Mouse (Mus musculus) kidney, postnatal 10 days (tissue): ENCODE results near the gene Sept5.

Experiments used
- DNase-seq: peaks from one replicate; pipeline ENCODE4 v3.0.0; 2021; ENCODE audit warnings: mixed read lengths

The Sept5 gene

DNA sequence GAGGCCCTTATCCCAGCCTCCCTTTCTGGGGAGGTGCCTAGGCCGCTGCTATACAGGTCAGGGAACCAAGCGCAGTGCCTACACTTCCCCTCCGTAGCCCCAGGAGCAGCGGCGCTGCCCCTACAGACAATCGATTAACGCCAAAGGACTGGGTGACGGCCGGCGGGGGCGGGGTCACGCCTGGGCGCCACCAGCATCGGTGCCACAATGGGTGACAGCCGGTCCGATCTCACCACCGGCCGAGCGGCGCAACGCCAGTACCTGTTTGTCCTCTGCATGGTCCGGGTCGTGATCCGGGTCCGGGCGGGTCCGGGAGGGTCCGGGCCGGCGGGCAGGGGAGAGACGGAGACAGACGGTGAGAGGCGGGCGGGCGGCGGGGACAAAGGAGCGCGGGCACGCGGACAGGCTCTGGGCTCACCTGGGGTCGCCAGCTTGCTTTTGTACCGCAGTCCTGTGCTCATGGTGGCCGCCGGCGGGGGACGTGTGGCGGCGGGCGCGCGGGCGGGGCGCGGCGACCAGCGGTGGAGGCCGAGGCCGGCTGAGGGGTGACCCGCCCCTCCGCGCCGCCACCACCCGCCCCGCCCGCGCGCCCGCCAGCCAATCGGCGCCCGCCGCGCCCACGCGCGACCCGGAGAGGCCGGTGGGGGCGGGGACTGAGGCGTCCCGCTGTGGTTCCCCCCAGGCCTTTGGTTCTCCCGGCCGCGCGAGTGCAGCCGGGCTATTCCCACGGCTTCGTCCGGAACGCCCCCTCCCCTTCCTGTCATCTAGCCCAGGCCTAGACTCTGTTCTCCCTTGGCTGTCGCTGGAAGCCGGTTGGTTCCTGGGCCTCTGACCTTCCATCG is at the start of gene Sept5:
Gene Sept5, minus strand, starts transcription at position 565 of the 842 bp plus-strand sequence.
- peak; percentile 83 for DNase-seq

DNA sequence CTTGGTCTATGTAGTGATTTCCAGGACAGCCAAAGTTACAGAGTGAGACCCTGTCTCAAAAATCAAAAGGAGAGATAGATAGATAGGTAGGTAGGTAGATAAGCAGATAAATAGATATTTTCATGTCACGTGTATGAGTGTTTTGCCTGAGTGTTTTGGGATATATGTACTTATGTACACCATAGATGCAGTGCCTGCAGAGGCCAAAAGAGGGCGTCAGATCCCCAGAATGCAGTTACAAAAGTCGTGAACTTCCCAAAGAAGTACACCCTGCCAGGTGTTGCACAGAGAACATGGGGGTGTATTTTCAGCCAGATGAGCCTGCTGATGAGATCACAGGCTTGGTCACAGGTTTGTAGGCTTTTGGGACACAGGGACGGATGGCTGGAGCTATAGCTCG is 49.4 kb upstream of the Sept5 start:
- DNase-seq: no peak

DNA sequence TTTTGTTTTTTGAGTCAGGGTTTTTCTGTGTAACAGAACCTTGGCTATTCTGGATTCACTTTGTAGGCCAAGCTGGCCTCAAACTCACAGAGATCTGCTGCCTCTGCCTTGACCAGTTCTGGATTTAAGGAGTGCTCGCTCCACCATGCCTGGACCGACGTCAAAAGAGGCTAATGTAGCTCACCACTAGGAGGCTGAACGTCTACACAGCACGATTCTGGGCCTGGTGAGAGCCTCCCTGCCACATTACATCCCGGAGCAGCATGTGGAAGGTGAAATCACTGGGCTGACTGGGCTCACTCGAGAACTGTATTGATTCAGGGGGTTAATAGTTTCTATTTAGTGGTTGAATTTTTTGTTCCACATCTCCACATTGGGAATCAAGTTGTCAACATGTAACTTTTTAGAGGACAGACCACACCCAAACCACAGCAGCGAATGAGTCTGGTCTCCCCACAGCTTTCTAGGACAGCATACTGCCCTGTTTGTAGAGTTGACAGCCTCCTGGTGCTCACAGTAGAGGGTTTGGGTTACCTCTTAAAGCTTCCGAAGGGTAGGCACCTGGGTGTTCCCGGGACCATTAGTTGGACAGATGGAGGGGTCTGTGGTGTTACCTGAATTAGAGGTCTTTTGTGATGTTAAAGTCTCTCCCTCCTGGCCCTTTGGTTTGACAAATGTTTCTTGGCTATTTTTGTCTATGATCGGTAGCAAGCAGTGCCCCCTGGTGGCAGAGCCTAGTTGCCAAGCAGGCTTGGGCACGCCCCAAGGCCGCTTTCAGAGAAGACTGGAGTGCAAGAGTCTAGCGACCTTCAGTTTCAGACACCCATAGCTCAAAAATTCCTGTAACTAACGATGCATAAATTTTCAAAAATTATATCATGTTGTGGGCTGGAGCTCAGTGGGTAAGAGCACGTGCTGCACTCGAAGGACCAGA is 48.3 kb upstream of the Sept5 start:
- peak; percentile 86 for DNase-seq

DNA sequence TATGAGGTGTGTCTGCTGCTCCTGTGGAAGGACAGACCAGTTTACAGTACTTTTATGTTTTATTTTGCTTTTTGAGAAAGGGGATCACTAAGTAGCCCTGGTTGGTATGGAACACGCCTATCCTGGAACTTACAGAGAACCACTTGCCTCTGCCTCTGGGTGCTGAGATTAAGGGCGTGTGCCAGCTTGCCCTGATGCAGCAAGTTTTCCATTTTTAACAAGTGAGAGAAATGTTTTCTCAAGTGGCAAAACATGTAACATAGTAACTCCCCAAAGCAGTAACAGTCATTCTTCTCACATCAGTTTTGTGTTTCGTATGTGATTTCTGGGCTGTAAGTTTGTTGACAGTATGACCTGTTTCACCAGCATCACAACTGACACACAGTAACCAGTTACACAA is 43.3 kb upstream of the Sept5 start:
- DNase-seq: no peak

DNA sequence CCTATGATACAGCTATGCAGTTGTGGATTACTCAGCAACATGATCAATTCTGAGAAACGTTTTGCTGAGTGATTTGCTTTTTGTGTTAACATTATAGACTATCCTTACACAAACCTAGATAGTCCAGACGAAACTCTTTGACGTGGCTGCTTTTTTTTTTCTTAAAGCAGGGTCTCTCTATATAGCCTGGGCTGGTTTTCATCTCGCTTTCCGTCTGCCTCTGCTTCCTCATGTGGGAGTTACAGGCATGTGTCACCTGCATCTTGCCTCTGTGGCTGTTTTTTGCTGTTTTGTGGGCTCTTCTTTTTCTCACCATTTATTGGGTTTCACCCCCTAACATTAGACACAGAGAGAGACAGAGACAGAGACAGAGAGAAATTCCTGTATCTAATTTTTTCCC is 42.3 kb upstream of the Sept5 start:
- no peak for DNase-seq

DNA sequence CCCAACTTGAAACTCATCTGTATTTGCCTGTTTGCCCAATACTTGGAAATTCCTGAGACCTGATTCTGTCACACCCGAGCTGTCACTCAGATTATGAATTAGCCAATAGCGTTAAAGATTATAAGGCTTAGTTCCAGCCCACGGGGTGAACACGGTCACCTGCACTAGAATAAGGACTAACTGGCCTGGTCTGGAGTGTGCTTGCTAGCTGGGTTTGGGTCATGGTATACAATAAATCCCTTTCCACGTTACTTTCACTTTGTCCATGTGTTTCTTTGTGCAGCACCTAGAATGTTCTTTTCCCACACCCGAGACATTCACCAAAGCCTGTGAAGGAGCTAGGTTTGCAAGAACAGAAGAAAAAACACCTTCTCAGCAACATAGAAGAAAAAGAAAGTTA is 40.2 kb upstream of the Sept5 start:
- DNase-seq: no peak

DNA sequence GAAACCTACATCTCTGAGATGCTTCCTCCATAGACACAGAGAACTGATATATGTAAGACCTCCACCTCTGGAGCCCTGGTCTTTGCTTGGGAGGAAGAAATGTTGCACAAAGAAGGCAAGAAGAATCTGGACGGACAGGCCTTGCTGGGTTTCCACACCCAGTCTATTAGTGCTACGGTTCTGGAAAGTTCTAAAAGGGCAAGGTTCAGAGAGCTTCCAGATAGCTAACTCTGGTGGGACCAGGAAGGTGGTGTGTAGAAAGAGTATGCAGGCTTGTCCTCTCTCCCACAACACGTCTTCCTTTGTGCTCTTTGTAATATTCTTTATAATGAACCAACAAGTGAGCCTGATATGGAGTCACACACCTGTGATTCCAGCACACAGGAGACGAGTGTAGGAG is 28.8 kb upstream of the Sept5 start:
- no peak for DNase-seq

DNA sequence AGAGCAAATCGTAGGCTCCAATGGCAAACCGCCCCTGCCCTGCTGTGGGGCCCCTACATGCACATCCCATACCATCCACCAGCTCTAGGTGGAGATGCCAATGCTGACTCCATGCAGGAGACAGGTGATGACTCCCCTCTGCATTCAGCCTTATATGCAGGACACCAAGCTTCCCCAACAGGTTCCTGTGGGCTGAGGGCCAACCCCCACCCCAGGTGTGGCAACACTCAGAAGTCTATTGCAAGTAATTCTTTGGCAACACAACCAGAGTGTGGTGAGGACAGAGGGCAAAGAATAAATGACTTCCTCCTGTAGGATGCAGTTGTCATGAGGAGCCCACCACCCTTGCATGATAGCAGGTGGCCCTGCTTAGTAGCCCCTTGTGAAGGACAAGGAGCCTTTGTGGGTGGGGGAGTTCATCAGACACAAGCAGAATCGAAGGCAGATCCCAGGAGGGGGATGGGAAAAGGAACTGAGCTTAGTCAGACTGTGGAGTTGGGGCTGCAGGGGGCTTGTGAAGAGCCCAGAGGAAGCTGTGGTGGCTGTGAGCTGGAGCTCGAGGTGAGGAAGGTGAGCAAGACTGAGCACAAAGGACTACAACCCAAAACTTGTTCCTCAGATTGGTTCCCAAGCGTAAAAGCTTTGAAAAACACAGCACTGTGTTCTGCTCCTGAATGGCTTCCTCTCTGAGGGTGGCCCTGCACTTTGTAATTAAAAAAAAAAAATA is 25.8 kb upstream of the Sept5 start:
- no peak for DNase-seq

DNA sequence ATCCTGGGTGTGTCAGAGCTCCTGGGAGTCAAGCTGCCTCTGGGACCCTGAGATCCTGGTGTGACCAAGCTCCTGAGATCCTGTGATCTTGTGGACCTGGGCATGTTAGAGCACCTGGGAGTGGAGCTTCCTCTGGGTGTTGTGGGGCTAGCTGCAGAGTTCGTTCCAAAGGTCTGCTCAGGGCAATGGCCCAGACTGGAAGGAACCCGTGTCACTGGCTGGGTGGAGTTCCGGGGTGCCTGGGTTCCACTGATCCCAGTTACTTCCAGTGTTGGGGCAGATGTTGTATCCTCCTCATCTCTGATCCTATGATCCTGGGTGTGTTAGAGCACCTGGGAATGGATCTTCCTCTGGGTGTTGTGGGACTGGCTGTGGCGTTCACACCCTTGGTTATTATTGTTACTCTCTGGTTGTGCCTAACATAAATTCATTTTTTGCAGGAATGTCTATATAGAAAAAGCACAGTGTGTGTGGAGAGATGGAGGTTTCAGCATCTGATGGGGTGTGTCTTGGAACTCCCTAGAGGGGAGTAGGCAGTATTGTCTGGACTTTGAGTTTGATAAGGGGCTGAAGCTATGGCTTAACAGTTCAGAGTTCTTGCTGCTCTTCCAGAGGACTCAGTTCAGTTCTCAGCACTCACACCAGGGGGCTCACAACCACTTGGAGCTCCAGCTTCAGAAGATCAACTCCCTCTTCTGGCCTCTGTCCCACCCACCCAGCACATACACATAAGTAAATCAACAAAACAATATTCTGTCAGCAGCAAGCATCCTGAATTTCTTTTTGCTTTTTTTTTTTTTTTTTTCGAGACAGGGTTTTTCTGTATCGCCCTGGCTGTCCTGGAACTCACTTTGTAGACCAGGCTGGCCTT is 23.8 kb upstream of the Sept5 start:
- DNase-seq: no peak

DNA sequence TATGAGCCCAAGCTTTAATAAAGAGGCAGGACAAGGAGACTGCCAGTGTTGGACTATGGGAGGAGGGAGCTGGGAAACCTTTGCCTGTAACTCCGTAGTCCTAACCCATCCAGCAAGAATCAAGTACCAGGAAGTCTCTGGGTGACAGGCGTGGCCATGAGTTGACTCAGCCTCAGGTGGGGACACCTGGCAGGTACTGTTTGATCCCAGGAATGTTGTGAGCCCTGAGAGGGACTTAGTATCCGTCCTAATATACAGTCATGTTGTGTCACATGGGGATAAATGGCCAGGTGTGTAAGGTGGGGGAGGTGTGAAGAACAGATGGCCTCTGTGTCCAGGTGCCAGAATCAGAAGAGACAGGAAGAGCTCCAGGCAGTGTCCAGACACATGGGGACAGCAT is 19.4 kb upstream of the Sept5 start:
- no peak for DNase-seq

DNA sequence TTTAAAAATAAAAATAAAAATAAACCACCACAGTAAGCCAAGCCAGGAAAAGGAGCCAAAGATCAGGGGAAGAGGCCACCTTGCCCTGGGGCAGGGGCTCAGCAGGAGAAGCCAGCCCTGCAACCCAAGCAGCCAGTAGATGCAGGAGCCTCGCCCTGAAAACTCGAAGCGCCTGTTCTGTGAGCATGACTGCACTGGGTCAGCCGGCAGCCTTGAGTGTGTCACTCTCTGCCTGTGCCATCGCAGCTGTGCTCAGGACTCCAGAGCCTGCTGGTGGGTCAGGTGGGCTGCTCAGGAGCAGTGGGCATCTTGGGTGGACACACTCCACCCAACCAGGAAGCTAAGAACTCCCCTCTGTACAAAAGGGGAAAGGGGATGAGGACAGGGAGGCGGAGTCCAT is 15.6 kb upstream of the Sept5 start:
- DNase-seq: no peak

DNA sequence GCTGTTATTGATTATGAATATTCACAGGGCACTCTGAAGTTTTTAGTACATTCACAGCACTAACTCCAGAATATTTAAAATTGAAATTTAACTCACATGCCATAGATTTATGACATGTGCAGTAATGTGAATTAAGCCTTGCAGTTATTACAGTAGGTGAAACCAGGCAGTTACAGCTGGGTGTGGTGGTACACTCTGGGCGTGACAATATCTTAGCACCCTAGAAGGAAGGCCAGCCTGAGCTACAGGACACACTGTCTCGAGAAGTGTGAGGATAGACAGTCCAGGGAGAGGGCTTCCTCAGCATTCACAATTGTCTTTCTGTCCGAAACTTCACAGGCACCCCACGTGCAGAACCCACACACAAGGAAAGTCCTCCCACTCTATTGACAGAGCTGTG is 14.7 kb upstream of the Sept5 start:
- DNase-seq: no peak

DNA sequence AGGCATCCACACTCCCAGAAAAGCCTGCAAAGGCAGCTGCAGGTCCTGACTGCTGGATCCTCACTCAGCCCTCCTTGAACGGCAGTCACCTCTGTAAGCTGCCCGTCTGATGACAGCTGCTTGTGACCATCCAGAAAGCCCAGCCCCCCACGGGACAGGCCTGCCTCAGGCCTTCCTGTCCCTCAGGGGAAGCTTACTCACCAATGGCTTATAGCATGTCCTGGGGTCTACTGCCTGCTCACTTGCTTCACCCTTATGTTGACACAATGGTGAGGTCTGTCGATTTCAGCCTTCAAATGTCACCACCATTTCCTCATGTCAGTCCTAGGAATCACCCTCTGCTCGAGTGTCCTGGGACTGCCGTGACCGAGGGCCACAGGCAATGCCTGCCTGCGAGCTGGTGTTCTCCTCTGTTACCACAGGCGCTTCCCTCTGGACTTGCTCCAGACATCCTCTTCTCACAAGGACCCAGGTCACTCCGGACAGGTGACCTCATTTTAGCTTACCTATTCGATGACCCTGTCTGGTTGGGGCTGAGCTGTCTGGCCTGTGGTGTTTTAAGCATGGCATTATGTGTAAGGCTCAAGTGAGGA is 13.7 kb upstream of the Sept5 start:
- DNase-seq: no peak

DNA sequence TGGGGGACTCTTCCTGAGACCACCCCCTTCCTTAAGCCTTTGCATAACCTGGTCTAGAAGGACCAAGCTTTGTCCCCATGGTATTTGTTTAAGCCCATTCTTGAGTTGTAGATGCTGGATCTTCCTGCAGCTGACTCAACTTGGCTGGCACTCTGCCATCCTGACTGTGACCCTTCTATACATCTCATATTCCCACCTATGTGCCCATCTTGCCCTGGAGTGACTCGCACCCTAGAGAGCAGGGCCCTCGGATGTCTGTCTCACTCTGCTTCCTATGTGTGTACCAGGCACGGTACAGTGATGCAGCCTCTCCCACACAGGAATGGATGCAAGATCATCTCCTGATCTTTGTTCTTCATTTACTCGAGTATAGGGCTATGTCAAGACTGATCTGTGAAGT is 13.1 kb upstream of the Sept5 start:
- no peak for DNase-seq

DNA sequence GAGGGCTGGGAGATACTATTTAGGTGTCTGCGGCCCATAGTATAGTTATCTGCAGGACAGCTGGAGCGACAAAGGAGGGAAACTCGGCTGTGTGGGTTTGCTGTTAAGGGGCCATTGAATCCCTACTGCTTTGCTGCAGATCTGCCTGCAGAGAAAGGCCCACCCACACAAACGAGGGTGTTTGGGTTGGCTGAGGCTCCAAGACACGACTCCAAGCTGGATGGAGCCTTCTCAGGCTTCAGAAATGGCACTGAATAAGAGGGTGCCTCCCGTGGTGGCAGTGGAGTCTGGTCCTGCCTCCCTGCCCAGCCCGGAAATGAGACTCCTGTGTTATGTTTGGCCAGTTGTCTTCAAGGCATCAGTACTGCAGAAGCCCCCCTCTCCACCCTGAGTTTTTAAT is 12.5 kb upstream of the Sept5 start:
- DNase-seq: no peak

DNA sequence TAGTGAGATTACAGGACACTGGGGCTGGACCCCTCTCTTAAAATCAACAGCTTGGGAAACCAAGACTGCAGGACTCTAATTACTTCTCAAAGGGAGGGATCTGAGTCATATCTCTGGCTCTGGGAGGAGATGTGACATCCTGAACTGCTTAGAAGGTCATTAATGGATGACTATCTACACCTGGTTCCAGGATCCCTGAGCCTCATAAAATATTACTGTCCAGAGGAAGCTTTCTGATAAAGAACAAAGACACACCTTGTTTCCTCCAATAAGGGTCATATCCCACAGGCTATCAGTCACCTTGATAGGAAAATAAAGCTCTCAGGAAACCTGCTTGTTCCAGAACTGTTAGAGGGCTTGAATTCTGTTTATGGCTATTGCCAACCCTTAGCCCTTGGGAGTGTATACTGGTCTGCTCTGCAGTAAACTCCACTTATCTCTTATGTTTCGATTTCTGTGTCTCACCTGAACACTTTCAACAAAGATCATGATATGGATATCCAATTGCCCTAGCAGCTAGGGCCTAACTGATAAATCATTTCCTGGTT is 9.7 kb upstream of the Sept5 start:
- DNase-seq: no peak

DNA sequence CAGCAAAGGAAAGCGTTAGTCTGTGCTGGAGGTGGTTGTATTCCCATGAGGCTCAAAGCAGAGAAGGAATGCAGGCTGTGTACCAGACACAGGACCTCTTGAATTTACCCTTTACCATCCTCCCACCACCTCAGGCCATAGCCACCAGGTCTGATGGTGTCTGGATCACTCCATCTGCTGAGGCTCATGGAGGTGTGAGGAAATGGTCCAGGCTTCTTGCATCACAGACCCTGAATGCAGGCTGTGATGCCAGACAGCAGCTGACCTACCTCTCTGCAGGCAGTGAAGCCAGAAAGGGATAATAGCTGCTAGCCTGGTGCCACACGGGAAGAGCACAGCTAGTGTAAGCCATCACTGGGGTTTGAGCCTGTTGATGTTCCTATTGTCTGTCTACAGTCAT is 8.6 kb upstream of the Sept5 start:
- DNase-seq: no peak

DNA sequence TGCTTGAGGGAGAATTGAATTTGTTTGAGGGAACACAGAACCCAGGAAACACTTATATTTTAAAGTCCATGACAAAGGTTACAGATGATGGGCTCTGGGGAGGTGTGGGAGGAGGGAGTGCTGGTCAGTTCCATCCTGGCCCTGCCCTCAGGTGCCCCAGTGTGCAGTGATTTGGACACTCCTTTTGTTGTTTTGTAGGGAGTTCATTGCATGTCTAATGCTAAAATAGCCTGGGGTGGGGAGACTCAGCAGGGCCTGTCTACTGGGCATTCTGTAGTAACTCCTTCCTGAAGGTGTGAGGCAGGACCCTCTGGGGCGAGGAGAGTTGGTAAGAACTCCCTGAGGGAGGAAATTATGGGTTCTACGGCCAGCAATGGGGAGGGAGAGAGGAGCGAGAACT is 7.0 kb upstream of the Sept5 start:
- no peak for DNase-seq

DNA sequence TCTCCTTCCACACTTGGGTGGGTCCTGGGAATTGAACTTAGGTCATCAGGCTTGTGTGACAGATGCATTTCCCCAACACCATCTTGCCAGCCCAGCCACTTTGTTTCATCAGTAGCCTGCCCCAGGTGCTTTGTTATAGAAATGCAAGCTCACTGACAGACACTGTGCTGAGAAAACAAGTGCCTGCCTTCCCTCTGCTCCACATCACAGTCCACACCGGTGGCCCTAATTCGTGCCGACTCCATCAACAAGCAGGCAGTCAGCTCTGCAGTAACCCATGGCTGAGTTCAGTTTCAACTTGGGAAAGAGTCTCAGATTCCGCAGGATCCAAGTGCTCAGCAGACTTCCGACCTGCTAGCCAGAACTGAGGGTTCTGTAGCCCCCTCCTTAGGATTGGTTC is 6.6 kb upstream of the Sept5 start:
- no peak for DNase-seq

DNA sequence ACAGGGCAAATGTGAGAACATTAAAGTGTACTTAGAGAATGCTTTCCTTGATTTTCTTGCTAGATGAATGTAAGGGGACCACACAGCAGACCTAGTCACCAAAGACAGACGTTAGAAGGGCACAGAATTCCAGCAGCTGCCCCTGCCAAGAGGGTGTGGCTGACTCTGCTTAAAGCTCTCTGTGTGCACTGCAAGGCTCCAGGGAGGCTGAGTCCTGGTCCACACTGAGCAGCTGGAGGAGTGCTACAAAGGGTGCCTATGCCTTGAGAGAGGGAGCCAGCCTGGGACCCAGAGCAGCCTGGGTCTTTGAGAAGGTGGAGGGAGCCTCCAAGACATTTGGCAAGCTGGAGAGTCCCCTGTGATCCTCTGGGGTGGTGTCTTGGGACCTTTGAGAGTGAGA is 3.6 kb upstream of the Sept5 start:
- peak; percentile 3 for DNase-seq

DNA sequence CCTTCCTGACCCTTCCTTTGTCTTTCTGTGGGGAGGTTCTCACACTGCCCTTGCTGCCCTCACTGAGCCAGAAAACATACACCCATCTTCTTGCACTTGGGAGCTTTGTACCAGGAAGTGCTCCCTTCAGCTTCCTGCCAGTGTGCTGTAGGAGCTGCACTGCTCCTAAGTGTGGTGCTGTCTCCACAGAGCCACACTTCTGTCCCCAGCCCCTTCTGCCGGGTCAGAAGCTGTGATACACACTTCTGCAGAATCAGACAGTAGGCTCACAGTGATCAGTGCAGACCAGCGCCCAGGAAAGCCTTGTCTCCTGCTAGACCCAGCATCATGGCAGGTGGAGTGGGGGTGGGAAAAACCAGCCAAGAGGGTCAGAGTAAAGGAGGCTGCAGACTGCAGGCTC is 3.1 kb upstream of the Sept5 start:
- peak; percentile 2 for DNase-seq

DNA sequence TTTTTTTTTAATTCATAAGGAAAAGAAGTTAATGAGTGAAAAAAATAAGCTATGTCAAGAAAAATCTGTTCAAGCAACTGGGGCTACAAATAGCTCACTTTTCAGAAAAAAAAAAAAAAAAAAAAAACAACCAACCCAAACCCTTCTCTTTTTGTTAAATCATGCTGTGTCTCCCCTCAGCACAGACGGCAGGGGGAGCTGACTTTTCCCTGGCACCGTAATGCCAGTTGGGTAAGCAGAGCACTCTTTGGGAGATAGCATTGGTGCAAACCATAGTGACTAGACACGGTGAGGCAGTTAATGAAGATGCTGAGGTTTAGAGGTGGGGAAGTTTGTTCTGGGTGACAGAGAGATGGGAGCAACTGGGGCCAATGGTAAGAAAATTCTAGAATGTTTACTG is 2.3 kb upstream of the Sept5 start:
- DNase-seq: peak; percentile 4
